Mouse (Mus musculus) heart, postnatal 36 days (tissue): ENCODE results near the gene Tmem63a. TPM values are rescaled to one million over a fixed set of nuclear protein-coding genes. Genes with fewer than 3 reads are reported as not detected.

Experiments used
- DNase-seq, 2 experiments: peaks; one replicate each; pipeline ENCODE4 v3.0.0; 2021 to 2022
- intact Hi-C: fragments of 180-260 bp; cut with DNase I; formaldehyde crosslinking; loops from one replicate; pipeline ENCODE4 v1.15.1; 2025
- total RNA-seq, 2 experiments: library from RNA; stranded (reverse); gene quantifications; 2 replicates each; pipeline ENCODE4 v1.2.3; 2021

The Tmem63a gene
- total RNA-seq, 2 experiments from 2014 or later = 13.8 to 13.9 TPM

DNA sequence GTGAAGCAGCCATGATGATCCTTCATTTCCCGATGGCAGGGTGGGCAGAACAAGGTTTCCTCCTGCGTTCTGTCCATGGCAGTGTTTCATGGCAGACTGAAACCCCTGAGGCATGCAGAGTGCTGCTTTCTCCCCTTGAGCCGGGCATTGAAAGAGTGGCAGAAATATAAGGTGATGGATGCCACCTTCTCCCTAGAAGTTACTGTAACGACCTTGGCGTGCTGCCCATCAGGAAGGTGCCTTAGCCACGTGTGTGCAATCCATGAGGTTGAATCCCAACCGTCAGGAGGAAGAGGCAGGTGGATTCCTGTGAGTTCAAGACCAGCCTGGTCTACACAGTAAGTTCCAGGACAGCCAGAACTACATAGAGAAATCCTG is 79.3 kb downstream of the Tmem63a start:
- DNase-seq = no peak
- intact Hi-C loops = no loop called here

DNA sequence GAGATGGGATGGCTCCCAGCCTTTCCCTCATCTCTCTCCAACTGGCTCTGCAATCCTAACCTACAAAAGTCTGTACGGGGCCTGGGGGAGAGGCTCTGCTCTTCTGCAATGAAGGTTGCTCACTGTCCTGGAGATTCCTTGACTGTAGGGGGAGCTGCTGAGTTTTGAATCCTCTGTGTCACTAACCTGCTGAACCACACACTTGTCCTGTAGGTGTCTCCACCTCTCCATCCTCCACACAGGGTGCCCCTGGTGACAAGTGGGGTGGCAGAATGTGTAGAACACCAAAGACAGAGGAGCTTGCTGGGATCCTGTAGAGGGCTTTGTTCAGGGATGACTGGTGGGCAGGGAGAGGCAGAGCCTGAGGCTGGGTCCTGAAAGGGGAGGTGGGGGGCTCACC is 80.1 kb downstream of the Tmem63a start:
- intact Hi-C loops = loop anchor here (2.0 kb wide), 1 partner anchor 29 kb away; no protein-coding TSS in a partner anchor
- peak; percentile 52 to 61 for DNase-seq

Other genes starting within 250 kb of the Tmem63a start
- gene Mixl1, start 245.3 kb upstream of the Tmem63a start, total RNA-seq = not detected
- gene Acbd3, start 216.3 kb upstream of the Tmem63a start, total RNA-seq = 10 to 100 TPM; 22.5 to 23.4 TPM
- 100 to 1,000 TPM; 457 to 506 TPM for gene H3f3a, start 128.4 kb upstream of the Tmem63a start, total RNA-seq
- 10 to 100 TPM; 10.3 to 14.2 TPM for gene Sde2, start 91.2 kb upstream of the Tmem63a start, total RNA-seq
- gene Lefty2, start 49.2 kb upstream of the Tmem63a start, total RNA-seq = not detected
- gene Pycr2, start 38.1 kb upstream of the Tmem63a start, total RNA-seq = 10 to 100 TPM; 12.5 to 15.6 TPM
- gene Lefty1, start 7.3 kb upstream of the Tmem63a start, total RNA-seq = 1 to 10 TPM in 1 of 2 experiments, under 1 TPM in 1; 0.95 to 1.0 TPM
- 10 to 100 TPM; 35.4 to 41.5 TPM for gene Ephx1, start 78.6 kb downstream of the Tmem63a start, total RNA-seq
- not detected for gene 9130409I23Rik, start 108.9 kb downstream of the Tmem63a start, total RNA-seq
- gene Nvl, start 201.9 kb downstream of the Tmem63a start, total RNA-seq = 1 to 10 TPM; 8.2 to 8.4 TPM
- gene Cnih4, start 202.3 kb downstream of the Tmem63a start, total RNA-seq = 10 to 100 TPM; 40.7 to 42.7 TPM